ENCODE assay signal across 29 mouse cellular contexts in genomic region chr4:117731926-117732325, GRCm38 (mm10). TPM values are rescaled to one million over a fixed set of nuclear protein-coding genes. Genes with fewer than 3 reads are reported as not detected.
"Had no signal": no experiment of that assay in that cellular context is flagged by ENCODE, and none has a peak within 500 bp of the region (broad histone marks: within the 10 kb centered on the region; RNA-seq: fewer than 3 reads in every experiment).

No protein-coding gene starts in this region.

- DNase-seq: lung, adult 18-20 months; lung, embryonic 14.5 days; lung, postnatal 10 days; lung, postnatal 4 days; midbrain, embryonic 14.5 days; retina, postnatal 1 day; right cerebral cortex, adult 18-20 months; right cerebral cortex, postnatal 25 days; right cerebral cortex, postnatal 4 days; spleen, adult 18-20 months; thymus, adult 18-20 months; thymus, postnatal 14 days; thymus, postnatal 36 days had no signal

- H3K27me3 ChIP-seq: midbrain, embryonic 12.5 days; neural tube, embryonic 13.5 days; neural tube, embryonic 15.5 days had no signal

- H3K4me3 ChIP-seq: liver, embryonic 12.5 days; midbrain, embryonic 10.5 days; midbrain, embryonic 12.5 days; myocyte; neural tube, embryonic 13.5 days; neural tube, embryonic 15.5 days had no signal

- H3K9ac ChIP-seq: liver, embryonic 12.5 days; liver, embryonic 14.5 days; lung, embryonic 14.5 days; midbrain, embryonic 12.5 days; neural tube, embryonic 13.5 days; neural tube, embryonic 15.5 days had no signal

- H3K27ac ChIP-seq: liver, embryonic 12.5 days; liver, embryonic 14.5 days; midbrain, embryonic 10.5 days; midbrain, embryonic 12.5 days; neural tube, embryonic 13.5 days; neural tube, embryonic 15.5 days had no signal

- H3K36me3 ChIP-seq: liver, embryonic 12.5 days; midbrain, embryonic 10.5 days; midbrain, embryonic 12.5 days; neural tube, embryonic 13.5 days; neural tube, embryonic 15.5 days had no signal

- H3K4me1 ChIP-seq: liver, embryonic 12.5 days; midbrain, embryonic 10.5 days; midbrain, embryonic 12.5 days; neural tube, embryonic 13.5 days; neural tube, embryonic 15.5 days had no signal

RNA-seq across cellular contexts. Expression of gene Gm12845, which starts 7.7 kb away (rescaled TPM):
- total RNA-seq: megakaryocyte, adult 5-6 weeks; megakaryocyte-erythroid progenitor cell, adult 5-6 weeks had no signal
- polyA plus RNA-seq: liver, embryonic 12.5 days; liver, embryonic 14.5 days; liver, embryonic 16.5 days; lung, embryonic 14.5 days; lung, embryonic 16.5 days; midbrain, embryonic 10.5 days; midbrain, embryonic 12.5 days; midbrain, embryonic 14.5 days; midbrain, embryonic 16.5 days; myocyte; neural tube, embryonic 11.5 days; neural tube, embryonic 13.5 days; neural tube, embryonic 15.5 days; small intestine, adult 2 months; stomach, embryonic 14.5 days; thymus, postnatal 0 days had no signal

RNA-seq across cellular contexts. Expression of gene Klf17, which starts 33.5 kb away (rescaled TPM):
- total RNA-seq: megakaryocyte, adult 5-6 weeks; megakaryocyte-erythroid progenitor cell, adult 5-6 weeks had no signal
- polyA plus RNA-seq: liver, embryonic 12.5 days; liver, embryonic 14.5 days; liver, embryonic 16.5 days; lung, embryonic 14.5 days; lung, embryonic 16.5 days; midbrain, embryonic 10.5 days; midbrain, embryonic 12.5 days; midbrain, embryonic 14.5 days; midbrain, embryonic 16.5 days; myocyte; neural tube, embryonic 11.5 days; neural tube, embryonic 13.5 days; neural tube, embryonic 15.5 days; small intestine, adult 2 months had no signal
